ENCODE assay signal across 38 mouse cellular contexts in genomic region chr5:109139546-109139945, GRCm38 (mm10). TPM values are rescaled to one million over a fixed set of nuclear protein-coding genes. Genes with fewer than 3 reads are reported as not detected.
DNase-seq lines count a peak whose midpoint lies in the region; TF ChIP-seq lines count a peak whose summit lies in the region.
"Had no signal": no experiment of that assay in that cellular context is flagged by ENCODE, and none has a peak within 500 bp of the region (broad histone marks: within the 10 kb centered on the region; RNA-seq: fewer than 3 reads in every experiment).

No protein-coding gene starts in this region.

- 0 out of 2 replicates have a peak, but pooled peaks have one; percentile 10 for TF ChIP-seq CTCF in kidney, adult 2 months (conservative IDR thresholded peaks at IDR 0.05; ENCODE audit: insufficient read depth, insufficient read length, low read depth, low read length)
- peak; percentile 17; the same call in 1 of the 2 replicates for TF ChIP-seq CTCF in E14TG2a.4 (conservative IDR thresholded peaks at IDR 0.05; ENCODE audit: low read length)

- no peak for TF ChIP-seq POLR2A in kidney, adult 2 months (IDR thresholded peaks at IDR 0.05; ENCODE audit: low read depth, low read length)

- H3K27me3 ChIP-seq in kidney, adult 2 months (replicated peaks; ENCODE audit: control insufficient read depth, insufficient read depth, low read length) = no peaks in the 10 kb centered on the region; the same call in 1 of the 2 replicates
- no peaks in the 10 kb centered on the region for H3K27me3 ChIP-seq in E14TG2a.4 (ENCODE audit: insufficient read depth, low read length)
- H3K27me3 ChIP-seq in hindbrain, embryonic 10.5 days (ENCODE audit: insufficient read depth, poor library complexity, severe bottlenecking) = no peaks in the 10 kb centered on the region
- no peaks in the 10 kb centered on the region for H3K27me3 ChIP-seq in limb, embryonic 10.5 days (ENCODE audit: low read depth, poor library complexity, severe bottlenecking)
- H3K27me3 ChIP-seq: limb, embryonic 15.5 days; liver, embryonic 15.5 days; midbrain, embryonic 15.5 days; neural tube, embryonic 13.5 days had no signal

- WGBS in kidney, adult 2 months = 73% methylated on average over 2 of the region's 2 CpGs
- 79% methylated on average over 2 of the region's 2 CpGs for WGBS in hindbrain, embryonic 10.5 days
- WGBS in limb, embryonic 10.5 days = 84% methylated on average over 2 of the region's 2 CpGs

- DNase-seq in kidney, adult 2 months = no peak
- no peak for DNase-seq in kidney, adult 18-20 months
- DNase-seq in ZHBTc4 (ENCODE audit: low read depth, low spot score) = peak; percentile 48
- peak; percentile 23 for DNase-seq in adrenal gland, postnatal 14 days
- no peak for DNase-seq in urinary bladder, postnatal 25 days (ENCODE audit: low spot score)
- DNase-seq in hindbrain, embryonic 10.5 days (ENCODE audit: low spot score) = no peak
- DNase-seq in limb, embryonic 10.5 days (ENCODE audit: low spot score) = no peak
- DNase-seq: cerebellum, adult 9-11 months; forebrain, postnatal 0 days; gastrocnemius, postnatal 36 days; heart, postnatal 36 days; kidney, adult 9 months; kidney, postnatal 25 days; layer of hippocampus, adult 9-11 months; lung, postnatal 4 days; retina, postnatal 1 day; right cerebral cortex, postnatal 25 days; thymus, postnatal 14 days had no signal

- no peak overlapping the region for H3K27ac ChIP-seq in kidney, adult 2 months (ENCODE audit: insufficient read depth, low read depth, low read length)
- no peak overlapping the region for H3K27ac ChIP-seq in hindbrain, embryonic 10.5 days
- no peak overlapping the region for H3K27ac ChIP-seq in limb, embryonic 10.5 days
- H3K27ac ChIP-seq: forebrain, embryonic 10.5 days; hindbrain, embryonic 14.5 days; left cerebral cortex, adult 2 months; limb, embryonic 15.5 days; liver, embryonic 15.5 days; midbrain, embryonic 15.5 days; neural tube, embryonic 13.5 days had no signal

- H3K9me3 ChIP-seq in E14TG2a.4 (ENCODE audit: low read length) = no peaks in the 10 kb centered on the region
- peaks cover 32% of the 10 kb centered on the region for H3K9me3 ChIP-seq in hindbrain, embryonic 10.5 days
- H3K9me3 ChIP-seq in limb, embryonic 10.5 days (replicated peaks) = no peaks in the 10 kb centered on the region
- H3K9me3 ChIP-seq: limb, embryonic 15.5 days; liver, embryonic 15.5 days had no signal

- no peaks in the 10 kb centered on the region for H3K4me1 ChIP-seq in kidney, adult 2 months (ENCODE audit: control insufficient read depth, insufficient read depth, low read length)
- H3K4me1 ChIP-seq in E14TG2a.4 (replicated peaks; ENCODE audit: low read depth, low read length) = no peaks in the 10 kb centered on the region
- H3K4me1 ChIP-seq in hindbrain, embryonic 10.5 days (replicated peaks) = no peaks in the 10 kb centered on the region
- no peaks in the 10 kb centered on the region for H3K4me1 ChIP-seq in limb, embryonic 10.5 days
- H3K4me1 ChIP-seq: forebrain, embryonic 10.5 days; limb, embryonic 15.5 days; liver, embryonic 15.5 days; midbrain, embryonic 15.5 days; neural tube, embryonic 13.5 days had no signal

- H3K36me3 ChIP-seq in kidney, adult 2 months (ENCODE audit: control insufficient read depth, insufficient read depth, low read length) = no peaks in the 10 kb centered on the region
- H3K36me3 ChIP-seq in E14TG2a.4 (ENCODE audit: insufficient read depth, low read length) = no peaks in the 10 kb centered on the region
- H3K36me3 ChIP-seq in hindbrain, embryonic 10.5 days = no peaks in the 10 kb centered on the region
- no peaks in the 10 kb centered on the region for H3K36me3 ChIP-seq in limb, embryonic 10.5 days
- H3K36me3 ChIP-seq: forebrain, embryonic 10.5 days; limb, embryonic 15.5 days; liver, embryonic 15.5 days; midbrain, embryonic 15.5 days; neural tube, embryonic 13.5 days had no signal

- no peak overlapping the region for H3K4me3 ChIP-seq in kidney, adult 2 months (ENCODE audit: insufficient read depth, low read depth, low read length)
- no peak overlapping the region for H3K4me3 ChIP-seq in E14TG2a.4 (replicated peaks; ENCODE audit: low read length)
- no peak overlapping the region for H3K4me3 ChIP-seq in hindbrain, embryonic 10.5 days
- no peak overlapping the region for H3K4me3 ChIP-seq in limb, embryonic 10.5 days
- H3K4me3 ChIP-seq: forebrain, embryonic 10.5 days; left cerebral cortex, adult 2 months; limb, embryonic 15.5 days; liver, embryonic 15.5 days; midbrain, embryonic 15.5 days; myocyte; neural tube, embryonic 13.5 days had no signal

RNA-seq across cellular contexts. Expression of gene Vmn2r12, which starts 41.8 kb away (rescaled TPM):
- polyA plus RNA-seq in kidney, adult 2 months (2012; rRNA removed) = not detected in 2 replicates
- not detected in 2 replicates for total RNA-seq in adrenal gland, postnatal 14 days (2021)
- not detected in 2 replicates for polyA plus RNA-seq in hindbrain, embryonic 10.5 days (2016; fragmentation: Nextera tagmentation; extraction: Ambion mirVana)
- not detected in 2 replicates for polyA plus RNA-seq in limb, embryonic 10.5 days (2016; fragmentation: Nextera tagmentation; extraction: Ambion mirVana)
- total RNA-seq: forebrain, postnatal 0 days; gastrocnemius, adult 18-20 months; gastrocnemius, postnatal 36 days; heart, adult 8-10 months; heart, postnatal 36 days; left cerebral cortex, adult 2 months; megakaryocyte-erythroid progenitor cell, adult 5-6 weeks had no signal
- polyA plus RNA-seq: brain, embryonic 14.5 days; cortical plate, adult 2 months; embryonic facial prominence, embryonic 11.5 days; forebrain, embryonic 10.5 days; forebrain, postnatal 0 days; heart, embryonic 14.5 days; hindbrain, embryonic 14.5 days; inflammation-experienced regulatory T-cells, adult 6 months; limb, embryonic 15.5 days; liver, embryonic 15.5 days; lung, embryonic 16.5 days; midbrain, embryonic 15.5 days; myocyte; neural tube, embryonic 13.5 days; spleen, adult 2 months had no signal

RNA-seq across cellular contexts. Expression of gene Vmn2r13, which starts 52.5 kb away (rescaled TPM):
- not detected in 2 replicates for polyA plus RNA-seq in kidney, adult 2 months (2012; rRNA removed)
- 0.07 and 0.08 TPM in 2 replicates for total RNA-seq in adrenal gland, postnatal 14 days (2021)
- not detected in 2 replicates for polyA plus RNA-seq in hindbrain, embryonic 10.5 days (2016; fragmentation: Nextera tagmentation; extraction: Ambion mirVana)
- not detected in 2 replicates for polyA plus RNA-seq in limb, embryonic 10.5 days (2016; fragmentation: Nextera tagmentation; extraction: Ambion mirVana)
- total RNA-seq: forebrain, postnatal 0 days; gastrocnemius, adult 18-20 months; gastrocnemius, postnatal 36 days; heart, adult 8-10 months; heart, postnatal 36 days; left cerebral cortex, adult 2 months; left cerebral cortex, postnatal 36 days; megakaryocyte-erythroid progenitor cell, adult 5-6 weeks had no signal
- polyA plus RNA-seq: brain, embryonic 14.5 days; cortical plate, adult 2 months; embryonic facial prominence, embryonic 11.5 days; forebrain, embryonic 10.5 days; forebrain, postnatal 0 days; heart, embryonic 14.5 days; hindbrain, embryonic 14.5 days; inflammation-experienced regulatory T-cells, adult 6 months; limb, embryonic 15.5 days; liver, embryonic 15.5 days; lung, embryonic 16.5 days; midbrain, embryonic 15.5 days; neural tube, embryonic 13.5 days; spleen, adult 2 months had no signal

Comparison
In these comparisons a context has a peak if more than half of its experiments do, and no peak if none do; other contexts are left out.
1. DNase-seq: peak in ZHBTc4 (single experiment) and adrenal gland, postnatal 14 days (single experiment); none in kidney, adult 2 months (single experiment), kidney, adult 18-20 months (single experiment), urinary bladder, postnatal 25 days (single experiment), hindbrain, embryonic 10.5 days (single experiment) and limb, embryonic 10.5 days (single experiment).